8 mouse cellular contexts compared by ENCODE assay signal in the genomic region with DNA sequence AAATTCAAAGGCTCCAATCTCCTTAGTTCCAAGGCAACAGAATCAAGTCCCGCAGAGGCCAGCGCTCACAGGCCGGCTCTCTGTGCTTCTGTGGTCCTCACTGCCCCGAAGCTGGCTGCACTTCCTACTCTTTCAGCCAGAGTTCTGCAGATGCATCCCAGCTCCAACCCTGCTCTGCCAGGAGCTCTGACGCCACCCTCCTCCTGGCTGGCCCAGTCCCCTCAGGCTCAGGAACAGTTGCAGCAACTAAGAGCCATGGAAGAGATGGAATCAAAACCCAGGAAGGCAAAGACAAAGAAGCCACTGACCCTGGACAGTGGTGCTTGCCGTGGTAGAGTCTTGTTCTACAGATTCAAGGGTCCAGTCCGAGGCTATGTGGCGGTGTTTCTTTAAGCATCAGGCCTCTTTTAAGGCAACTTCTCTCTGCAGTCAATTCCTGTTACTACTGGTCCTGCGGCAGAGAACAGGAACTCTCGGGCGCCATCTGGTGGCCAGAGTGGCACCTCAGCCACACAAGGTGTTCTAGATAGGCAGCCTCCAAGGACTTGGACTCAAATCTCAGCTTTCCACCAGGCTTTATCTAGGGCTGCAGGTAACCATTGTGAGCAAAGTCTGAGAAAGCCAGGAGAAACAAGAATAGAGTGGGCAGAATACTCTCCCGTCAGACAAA. TPM values are rescaled to one million over a fixed set of nuclear protein-coding genes. Genes with fewer than 3 reads are reported as not detected.
DNase-seq lines count a peak whose midpoint lies in the region; ATAC-seq lines count a peak whose summit lies in the region.

No protein-coding gene starts in this region.

- no peak overlapping the region for H3K27ac ChIP-seq in forebrain, embryonic 16.5 days (ENCODE audit: low read length)
- H3K27ac ChIP-seq in hindbrain, embryonic 12.5 days, result no peak overlapping the region

- ATAC-seq in forebrain, embryonic 16.5 days, result peak; percentile 58; the same call in 1 of the 2 replicates
- peak; percentile 68; the same call in 1 of the 2 replicates for ATAC-seq in hindbrain, embryonic 12.5 days (ENCODE audit: low FRiP score)

- no peak overlapping the region for H3K4me3 ChIP-seq in forebrain, embryonic 16.5 days (replicated peaks; ENCODE audit: low read length)
- no peak overlapping the region for H3K4me3 ChIP-seq in hindbrain, embryonic 12.5 days

- no peaks in the 10 kb centered on the region for H3K9me3 ChIP-seq in forebrain, embryonic 16.5 days (ENCODE audit: control insufficient read depth, low read length)
- H3K9me3 ChIP-seq in hindbrain, embryonic 12.5 days (replicated peaks), result no peaks in the 10 kb centered on the region

- no peak overlapping the region for H3K9ac ChIP-seq in forebrain, embryonic 16.5 days (replicated peaks; ENCODE audit: low read depth, low read length)
- H3K9ac ChIP-seq in hindbrain, embryonic 12.5 days, result no peak overlapping the region

- H3K4me2 ChIP-seq in forebrain, embryonic 16.5 days (ENCODE audit: low read length), result no peak overlapping the region
- no peak overlapping the region for H3K4me2 ChIP-seq in hindbrain, embryonic 12.5 days (replicated peaks)

- no peaks in the 10 kb centered on the region for H3K4me1 ChIP-seq in forebrain, embryonic 16.5 days (replicated peaks; ENCODE audit: control insufficient read depth, insufficient read depth, low read length)
- no peaks in the 10 kb centered on the region for H3K4me1 ChIP-seq in hindbrain, embryonic 12.5 days

- DNase-seq in MEL-GATA-1-ER (ENCODE audit: extremely low read depth, low read depth), result peak; percentile 36
- DNase-seq in cerebellum, adult 11 months, result peak; percentile 81
- peak; percentile 95 for DNase-seq in layer of hippocampus, postnatal 10 days (ENCODE audit: low spot score in 2 of 2)
- DNase-seq in lung, postnatal 36 days, result peak; percentile 92
- peak; percentile 94 for DNase-seq in retina, embryonic 14.5 days (ENCODE audit: low spot score)
- peak; percentile 95 for DNase-seq in thymus, postnatal 4 days

- 34% methylated on average over 12 of the region's 12 CpGs for WGBS in forebrain, embryonic 16.5 days
- WGBS in hindbrain, embryonic 12.5 days, result 33% methylated on average over 12 of the region's 12 CpGs

- H3K36me3 ChIP-seq in forebrain, embryonic 16.5 days (ENCODE audit: control insufficient read depth, insufficient read depth), result no peaks in the 10 kb centered on the region
- H3K36me3 ChIP-seq in hindbrain, embryonic 12.5 days, result no peaks in the 10 kb centered on the region

- H3K27me3 ChIP-seq in forebrain, embryonic 16.5 days (replicated peaks; ENCODE audit: control insufficient read depth, insufficient read depth, low read length), result no peaks in the 10 kb centered on the region
- H3K27me3 ChIP-seq in hindbrain, embryonic 12.5 days, result no peaks in the 10 kb centered on the region

RNA-seq across cellular contexts. Expression of a gene that starts 44.4 kb away (rescaled TPM):
- polyA plus RNA-seq in forebrain, embryonic 16.5 days (2015; fragmentation: Nextera tagmentation; extraction: Ambion mirVana), result 117 and 121 TPM in 2 replicates
- 85.3 and 93.4 TPM in 2 replicates for polyA plus RNA-seq in hindbrain, embryonic 12.5 days (2016; fragmentation: Nextera tagmentation; extraction: Ambion mirVana)
- 100 to 1,000 TPM; 299 to 308 TPM for total RNA-seq in layer of hippocampus, postnatal 10 days (2021)

Comparison
In these comparisons a context has a peak if more than half of its experiments do, and no peak if none do; other contexts are left out.
1. DNase-seq: peak in every context shown above with its lines; median percentile 95 in layer of hippocampus, postnatal 10 days; 95 in thymus, postnatal 4 days; 94 in retina, embryonic 14.5 days; 92 in lung, postnatal 36 days; 81 in cerebellum, adult 11 months; 36 in MEL-GATA-1-ER.